Mouse (Mus musculus): Measurements from ENCODE around the gene Maf. TPM values are rescaled to one million over a fixed set of nuclear protein-coding genes. Genes with fewer than 3 reads are reported as not detected.

Maf gene
- polyA plus RNA-seq, 2 experiments, result 12.4 to 17.8 TPM

DNA sequence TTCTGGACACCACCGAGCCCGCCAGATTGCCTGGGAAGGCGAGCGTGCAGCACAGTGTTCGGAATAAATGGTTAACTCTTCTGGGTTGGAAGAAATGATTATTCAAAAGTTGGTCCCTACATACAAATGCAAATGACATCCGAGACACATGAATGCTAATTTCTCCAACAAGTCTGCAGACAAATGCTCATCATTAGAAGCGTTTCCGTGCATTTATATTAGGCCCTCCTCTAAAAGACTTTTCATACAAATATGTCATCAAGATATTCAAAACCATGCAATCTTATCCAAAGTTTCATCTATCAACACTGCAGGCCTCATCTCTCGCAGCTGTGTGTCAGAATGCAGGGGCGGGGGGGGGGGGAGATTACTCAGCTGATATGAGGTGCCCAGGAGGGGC lies 39.8 kb upstream of the Maf start:
- no peak for TF ChIP-seq POLR2A (IDR thresholded peaks at IDR 0.05; ENCODE audit: borderline replicate concordance, extremely low read depth, insufficient read depth, insufficient read length)
- Histone ChIP-seq H3K9me3 (ENCODE audit: control insufficient read depth, low read length) (no peaks in the 10 kb centered on the region), H3K27ac (replicated peaks; ENCODE audit: low read depth, low read length) (no peak overlapping the region), H3K9ac (ENCODE audit: low read depth, low read length, severe bottlenecking) (no peak overlapping the region), H3K4me3 (replicated peaks; ENCODE audit: low read length) (no peak overlapping the region), H3K4me1 (ENCODE audit: control insufficient read depth, insufficient read depth, low read length) (no peaks in the 10 kb centered on the region), H3K36me3 (ENCODE audit: control insufficient read depth, insufficient read depth, low read length) (no peaks in the 10 kb centered on the region), H3K27me3 (ENCODE audit: control insufficient read depth, insufficient read depth, low read length) (no peaks in the 10 kb centered on the region), H3K4me2 (replicated peaks; ENCODE audit: low read depth, low read length, severe bottlenecking) (no peak overlapping the region)
- 87% methylated on average over 10 of the region's 10 CpGs for WGBS
- DNase-seq (ENCODE audit: low spot score) (no peak), ATAC-seq (ENCODE audit: low FRiP score, low read depth) (no peak)

GRCm38 (mm10) chr8:115745648-115746047 lies 38.1 kb upstream of the Maf start:
- Histone ChIP-seq H3K36me3 (ENCODE audit: control insufficient read depth, insufficient read depth, low read length) (no peaks in the 10 kb centered on the region), H3K9me3 (ENCODE audit: control insufficient read depth, low read length) (no peaks in the 10 kb centered on the region), H3K9ac (ENCODE audit: low read depth, low read length, severe bottlenecking) (no peak overlapping the region), H3K4me2 (replicated peaks; ENCODE audit: low read depth, low read length, severe bottlenecking) (no peak overlapping the region), H3K4me1 (ENCODE audit: control insufficient read depth, insufficient read depth, low read length) (no peaks in the 10 kb centered on the region), H3K27me3 (ENCODE audit: control insufficient read depth, insufficient read depth, low read length) (no peaks in the 10 kb centered on the region), H3K4me3 (replicated peaks; ENCODE audit: low read length) (no peak overlapping the region), H3K27ac (replicated peaks; ENCODE audit: low read depth, low read length) (no peak overlapping the region)
- 50% methylated on average over 2 of the region's 2 CpGs for WGBS
- ATAC-seq (ENCODE audit: low FRiP score, low read depth) (no peak), DNase-seq (ENCODE audit: low spot score) (no peak)
- no peak for TF ChIP-seq POLR2A (IDR thresholded peaks at IDR 0.05; ENCODE audit: borderline replicate concordance, extremely low read depth, insufficient read depth, insufficient read length)

GRCm38 (mm10) chr8:115743441-115743840 lies 35.8 kb upstream of the Maf start:
- no peak for DNase-seq (ENCODE audit: low spot score)
- TF ChIP-seq POLR2A (IDR thresholded peaks at IDR 0.05; ENCODE audit: borderline replicate concordance, extremely low read depth, insufficient read depth, insufficient read length), result no peak
- H3K36me3 ChIP-seq (ENCODE audit: control insufficient read depth, insufficient read depth, low read length), result no peaks in the 10 kb centered on the region
- WGBS, result 82% methylated on average over 2 of the region's 2 CpGs
- no peak overlapping the region for H3K27ac ChIP-seq (replicated peaks; ENCODE audit: low read depth, low read length)
- no peaks in the 10 kb centered on the region for H3K27me3 ChIP-seq (ENCODE audit: control insufficient read depth, insufficient read depth, low read length)
- no peak overlapping the region for H3K9ac ChIP-seq (ENCODE audit: low read depth, low read length, severe bottlenecking)
- H3K4me2 ChIP-seq (replicated peaks; ENCODE audit: low read depth, low read length, severe bottlenecking), result no peak overlapping the region
- no peak for ATAC-seq (ENCODE audit: low FRiP score, low read depth)
- no peaks in the 10 kb centered on the region for H3K4me1 ChIP-seq (ENCODE audit: control insufficient read depth, insufficient read depth, low read length)
- H3K9me3 ChIP-seq (ENCODE audit: control insufficient read depth, low read length), result no peaks in the 10 kb centered on the region
- no peak overlapping the region for H3K4me3 ChIP-seq (replicated peaks; ENCODE audit: low read length)

GRCm38 (mm10) chr8:115742646-115743045 lies 35.1 kb upstream of the Maf start:
- Histone ChIP-seq H3K9me3 (ENCODE audit: control insufficient read depth, low read length) (no peaks in the 10 kb centered on the region), H3K27me3 (ENCODE audit: control insufficient read depth, insufficient read depth, low read length) (no peaks in the 10 kb centered on the region), H3K36me3 (ENCODE audit: control insufficient read depth, insufficient read depth, low read length) (no peaks in the 10 kb centered on the region), H3K27ac (replicated peaks; ENCODE audit: low read depth, low read length) (no peak overlapping the region), H3K9ac (ENCODE audit: low read depth, low read length, severe bottlenecking) (no peak overlapping the region), H3K4me1 (ENCODE audit: control insufficient read depth, insufficient read depth, low read length) (no peaks in the 10 kb centered on the region), H3K4me3 (replicated peaks; ENCODE audit: low read length) (no peak overlapping the region), H3K4me2 (replicated peaks; ENCODE audit: low read depth, low read length, severe bottlenecking) (no peak overlapping the region)
- 88% methylated on average over 6 of the region's 6 CpGs for WGBS
- TF ChIP-seq POLR2A (IDR thresholded peaks at IDR 0.05; ENCODE audit: borderline replicate concordance, extremely low read depth, insufficient read depth, insufficient read length), result no peak
- no peak for DNase-seq (ENCODE audit: low spot score)
- no peak for ATAC-seq (ENCODE audit: low FRiP score, low read depth)

- ATAC-seq (ENCODE audit: low FRiP score, low read depth), result no peak
- H3K9me3 ChIP-seq (ENCODE audit: control insufficient read depth, low read length), result no peaks in the 10 kb centered on the region
- WGBS, result 79% methylated on average over 6 of the region's 6 CpGs
Measured at GRCm38 (mm10) chr8:115741964-115742363, 34.4 kb upstream of the Maf start.

DNA sequence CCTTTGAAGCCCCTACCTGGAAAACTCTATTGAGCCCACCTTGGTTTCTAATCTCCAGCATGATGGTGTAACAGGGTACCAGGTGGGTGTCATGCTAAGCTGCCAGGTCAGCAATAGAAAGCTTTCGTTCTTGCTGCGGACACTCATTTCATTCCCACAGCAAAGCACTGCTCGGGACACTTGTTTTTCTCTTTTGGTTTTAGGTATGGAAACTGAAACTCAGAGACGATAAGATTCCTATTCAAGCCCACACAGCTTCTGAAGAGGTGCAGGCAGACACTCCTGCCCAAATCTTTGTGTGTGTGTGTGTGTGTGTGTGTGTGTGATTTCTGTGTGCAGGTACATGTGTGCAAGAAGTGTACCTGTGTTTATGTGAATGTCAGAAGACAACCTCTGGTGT lies 32.2 kb upstream of the Maf start:
- Histone ChIP-seq H3K9me3 (ENCODE audit: control insufficient read depth, low read length) (no peaks in the 10 kb centered on the region), H3K4me1 (ENCODE audit: control insufficient read depth, insufficient read depth, low read length) (no peaks in the 10 kb centered on the region), H3K9ac (ENCODE audit: low read depth, low read length, severe bottlenecking) (no peak overlapping the region), H3K27me3 (ENCODE audit: control insufficient read depth, insufficient read depth, low read length) (no peaks in the 10 kb centered on the region), H3K4me2 (replicated peaks; ENCODE audit: low read depth, low read length, severe bottlenecking) (no peak overlapping the region), H3K4me3 (replicated peaks; ENCODE audit: low read length) (no peak overlapping the region), H3K36me3 (ENCODE audit: control insufficient read depth, insufficient read depth, low read length) (no peaks in the 10 kb centered on the region), H3K27ac (replicated peaks; ENCODE audit: low read depth, low read length) (no peak overlapping the region)
- ATAC-seq (ENCODE audit: low FRiP score, low read depth), result no peak
- DNase-seq (ENCODE audit: low spot score), result no peak
- no peak for TF ChIP-seq POLR2A (IDR thresholded peaks at IDR 0.05; ENCODE audit: borderline replicate concordance, extremely low read depth, insufficient read depth, insufficient read length)
- 84% methylated on average over 4 of the region's 4 CpGs for WGBS

More at GRCm38 (mm10) chr8:115741964-115742363, 34.4 kb upstream of the Maf start:
- no peak overlapping the region for H3K4me2 ChIP-seq (replicated peaks; ENCODE audit: low read depth, low read length, severe bottlenecking)
- no peak for TF ChIP-seq POLR2A (IDR thresholded peaks at IDR 0.05; ENCODE audit: borderline replicate concordance, extremely low read depth, insufficient read depth, insufficient read length)
- no peak for DNase-seq (ENCODE audit: low spot score)
- no peak overlapping the region for H3K4me3 ChIP-seq (replicated peaks; ENCODE audit: low read length)
- H3K4me1 ChIP-seq (ENCODE audit: control insufficient read depth, insufficient read depth, low read length), result no peaks in the 10 kb centered on the region
- H3K9ac ChIP-seq (ENCODE audit: low read depth, low read length, severe bottlenecking), result no peak overlapping the region
- H3K36me3 ChIP-seq (ENCODE audit: control insufficient read depth, insufficient read depth, low read length), result no peaks in the 10 kb centered on the region
- H3K27ac ChIP-seq (replicated peaks; ENCODE audit: low read depth, low read length), result no peak overlapping the region
- H3K27me3 ChIP-seq (ENCODE audit: control insufficient read depth, insufficient read depth, low read length), result no peaks in the 10 kb centered on the region
